Mouse (Mus musculus) midbrain, embryonic 14.5 days (tissue): Measurements from ENCODE around the gene 9330159F19Rik. TPM values are rescaled to one million over a fixed set of nuclear protein-coding genes. Genes with fewer than 3 reads are reported as not detected.

Experiments
- ATAC-seq: fragments of 200-750 bp; cut with Nextera tagmentation; 2 replicates; pipeline ENCODE4 v1.8.0; 2017; ENCODE audit warnings: moderate number of reproducible peaks, moderate library complexity; ENCODE audit not compliant: low FRiP score, low TSS enrichment
- DNase-seq: peaks from one replicate; pipeline ENCODE4 v3.0.0-alpha.2; 2015
- H3K27ac ChIP-seq: fragments of 300-500 bp; sonication (generic); replicated peaks from 2 replicates; pipeline ENCODE4 v1.5.1; 2014; ENCODE audit warnings: mild to moderate bottlenecking, low read depth, low read length, moderate library complexity
- H3K27me3 ChIP-seq: fragments of 300-500 bp; sonication (generic); 2 replicates; pipeline ENCODE4 v1.6.1; 2014; ENCODE audit warnings: low read length, control low read depth, mixed read lengths; ENCODE audit not compliant: control insufficient read depth, insufficient read depth
- H3K36me3 ChIP-seq: fragments of 300-500 bp; sonication (generic); 2 replicates; pipeline ENCODE4 v1.6.1; 2014; ENCODE audit warnings: low read length, control low read depth; ENCODE audit not compliant: control insufficient read depth, insufficient read depth
- H3K4me1 ChIP-seq: fragments of 300-500 bp; sonication (generic); 2 replicates; pipeline ENCODE4 v1.6.1; 2014; ENCODE audit warnings: mild to moderate bottlenecking, antibody characterized with exemption, low read length, control low read depth; ENCODE audit not compliant: control insufficient read depth, insufficient read depth
- H3K4me2 ChIP-seq: fragments of 300-500 bp; sonication (generic); 2 replicates; pipeline ENCODE4 v1.6.1; 2014; ENCODE audit warnings: mild to moderate bottlenecking, low read length, moderate library complexity
- H3K4me3 ChIP-seq: fragments of 300-500 bp; sonication (generic); replicated peaks from 2 replicates; pipeline ENCODE4 v1.5.1; 2014; ENCODE audit warnings: low read depth, low read length
- H3K9ac ChIP-seq: fragments of 300-500 bp; sonication (generic); replicated peaks from 2 replicates; pipeline ENCODE4 v1.6.1; 2014; ENCODE audit warnings: mild to moderate bottlenecking, low read length, moderate library complexity
- H3K9me3 ChIP-seq: fragments of 300-500 bp; sonication (generic); 2 replicates; pipeline ENCODE4 v1.6.1; 2016; ENCODE audit warnings: low read length, control low read depth, mixed read lengths; ENCODE audit not compliant: control insufficient read depth
- WGBS: fragments of 180-500 bp; shearing (Covaris S2); extraction: QIAGEN DNeasy Blood & Tissue Kit; methylation state at CpG from one replicate; pipeline ENCODE4 v1.1.7; 2014; 5-methylcytosine and 5-hydroxymethylcytosine counted together
- polyA plus RNA-seq: library from polyadenylated mRNA; unstranded; fragments of >200 nt; fragmentation: Nextera tagmentation; extraction: Ambion mirVana; gene quantifications from 2 replicates; pipeline ENCODE4 v1.2.1, GENCODE M21; 2014

9330159F19Rik gene
- polyA plus RNA-seq, 1 experiment from 2014 or later, result 35.4 TPM

DNA sequence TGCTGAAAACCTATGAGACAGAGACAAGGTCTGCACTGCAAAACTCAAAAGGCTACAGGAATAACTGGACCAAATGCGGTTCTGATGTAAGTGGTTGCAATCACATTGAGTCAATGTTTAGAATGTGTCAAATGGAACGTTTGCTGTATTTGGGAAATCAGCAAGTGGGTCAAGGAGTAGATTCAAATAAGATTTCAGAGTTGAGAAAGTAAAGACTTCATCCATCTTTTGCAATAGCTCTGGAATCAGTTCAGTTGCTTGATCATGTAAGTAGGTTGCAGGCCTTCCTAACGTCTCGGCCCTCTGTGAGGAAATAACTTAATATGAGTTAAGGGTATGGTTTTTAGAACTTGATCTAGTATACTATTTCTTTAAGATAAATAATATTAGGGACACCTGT, 13.9 kb downstream of the 9330159F19Rik start:
- H3K9ac ChIP-seq, result no peak overlapping the region
- DNase-seq (no peak), ATAC-seq (no peak)
- H3K4me3 ChIP-seq, result no peak overlapping the region
- H3K36me3 ChIP-seq, result peaks cover 65% of the 10 kb centered on the region
- H3K4me1 ChIP-seq, result no peaks in the 10 kb centered on the region
- H3K27ac ChIP-seq, result no peak overlapping the region
- 93% methylated on average over 4 of the region's 4 CpGs for WGBS
- H3K27me3 ChIP-seq, result no peaks in the 10 kb centered on the region
- H3K4me2 ChIP-seq, result no peak overlapping the region
- no peaks in the 10 kb centered on the region for H3K9me3 ChIP-seq

DNA sequence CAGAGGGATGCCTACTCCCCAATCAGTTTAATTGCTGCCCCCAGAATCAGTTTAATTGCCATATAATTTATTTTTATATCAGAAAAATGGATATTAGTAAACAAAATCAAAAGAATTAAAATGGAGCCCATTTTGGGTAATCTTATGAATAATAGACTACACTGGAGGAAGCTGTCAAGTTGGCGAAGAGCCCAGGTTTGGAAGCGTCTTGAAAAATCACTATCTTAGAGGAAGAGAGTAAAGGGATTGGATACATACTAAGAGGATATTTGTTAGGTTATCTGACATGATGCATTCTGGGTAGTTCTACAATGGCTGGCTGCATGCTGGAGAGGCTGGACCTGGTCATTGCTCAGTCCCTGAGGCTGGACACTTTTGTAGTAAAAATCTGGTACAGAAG, 19.8 kb downstream of the 9330159F19Rik start:
- WGBS, result 82% methylated on average over 2 of the region's 2 CpGs
- Histone ChIP-seq H3K4me2 (no peak overlapping the region), H3K36me3 (peaks cover 34% of the 10 kb centered on the region), H3K27ac (no peak overlapping the region), H3K9me3 (no peaks in the 10 kb centered on the region), H3K4me3 (no peak overlapping the region), H3K27me3 (no peaks in the 10 kb centered on the region), H3K9ac (no peak overlapping the region), H3K4me1 (no peaks in the 10 kb centered on the region)
- ATAC-seq (no peak), DNase-seq (no peak)

Other genes starting within 250 kb of the 9330159F19Rik start
- not detected in 2 replicates for gene 2310057J18Rik, start 225.3 kb upstream of the 9330159F19Rik start, polyA plus RNA-seq
- gene Soga3, start 67.8 kb upstream of the 9330159F19Rik start, polyA plus RNA-seq, result 90.7 and 94.5 TPM in 2 replicates
- 12.0 and 14.2 TPM in 2 replicates for gene Gm49353, start 12.7 kb upstream of the 9330159F19Rik start, polyA plus RNA-seq
- gene Echdc1, start 101.6 kb downstream of the 9330159F19Rik start, polyA plus RNA-seq, result 20.9 and 24.6 TPM in 2 replicates
- gene Rnf146, start 150.8 kb downstream of the 9330159F19Rik start, polyA plus RNA-seq, result 78.4 and 78.7 TPM in 2 replicates